Mouse (Mus musculus): ENCODE measurements around the gene Gm49321.

Gene Gm49321

GRCm38 (mm10) chr12:73949318-73950058, 12.0 kb downstream of the Gm49321 start:
- peak; percentile 60 for DNase-seq

- no peak for DNase-seq
These were observed 15.4 kb downstream of the Gm49321 start for GRCm38 (mm10) chr12:73952879-73953278.

GRCm38 (mm10) chr12:73953420-73954186, 16.1 kb downstream of the Gm49321 start:
- DNase-seq = no peak

GRCm38 (mm10) chr12:73954785-73955184, 17.3 kb downstream of the Gm49321 start:
- peak; percentile 32 for DNase-seq

GRCm38 (mm10) chr12:73957676-73958075, 20.2 kb downstream of the Gm49321 start:
- DNase-seq = no peak

GRCm38 (mm10) chr12:73958830-73959229, 21.4 kb downstream of the Gm49321 start:
- DNase-seq = no peak

- DNase-seq = peak; percentile 97
These were observed 27.1 kb downstream of the Gm49321 start, which contains the start of gene Snapc1 for GRCm38 (mm10) chr12:73964291-73965281. Gene Snapc1, plus strand, starts transcription at chr12:73964481.

- no peak for DNase-seq
These were observed 31.7 kb downstream of the Gm49321 start for GRCm38 (mm10) chr12:73969142-73969541.

GRCm38 (mm10) chr12:73974584-73974983, 37.1 kb downstream of the Gm49321 start:
- no peak for DNase-seq

GRCm38 (mm10) chr12:73978144-73978543, 40.7 kb downstream of the Gm49321 start:
- DNase-seq = peak; percentile 76

GRCm38 (mm10) chr12:73979667-73980066, 42.2 kb downstream of the Gm49321 start:
- no peak for DNase-seq

GRCm38 (mm10) chr12:73982533-73982932, 45.1 kb downstream of the Gm49321 start:
- peak; percentile 68 for DNase-seq

- DNase-seq = peak; percentile 51
These were observed 48.8 kb downstream of the Gm49321 start for GRCm38 (mm10) chr12:73986299-73986698.

- no peak for DNase-seq
These were observed 51.0 kb downstream of the Gm49321 start for GRCm38 (mm10) chr12:73988393-73989008.

GRCm38 (mm10) chr12:73989594-73989993, 52.1 kb downstream of the Gm49321 start:
- DNase-seq = peak; percentile 37

- DNase-seq = no peak
These were observed 59.4 kb downstream of the Gm49321 start for GRCm38 (mm10) chr12:73996906-73997296.

GRCm38 (mm10) chr12:73997297-73998127, 60.1 kb downstream of the Gm49321 start, which contains the start of gene Syt16:
Gene Syt16, plus strand, starts transcription at chr12:73997661.
- DNase-seq = no peak

GRCm38 (mm10) chr12:73998128-73998456, 60.6 kb downstream of the Gm49321 start:
- no peak for DNase-seq

GRCm38 (mm10) chr12:74002449-74002848, 65.0 kb downstream of the Gm49321 start:
- no peak for DNase-seq

- no peak for DNase-seq
These were observed 72.0 kb downstream of the Gm49321 start for GRCm38 (mm10) chr12:74009448-74009911.

- peak; percentile 48 for DNase-seq
These were observed 76.3 kb downstream of the Gm49321 start for GRCm38 (mm10) chr12:74013739-74014138.
